Mouse (Mus musculus): ENCODE results near the gene Dnajc11. TPM values are rescaled to one million over a fixed set of nuclear protein-coding genes. Genes with fewer than 3 reads are reported as not detected.
A peak's percentile ranks its signal among the peaks of the same experiment; 100 is the strongest.

The Dnajc11 gene
- 10 to 100 TPM; 61.3 to 76.2 (median 66.3) TPM for total RNA-seq (2022)

- DNase-seq (ENCODE audit: low spot score in 2 of 2): peak; percentile 86 to 91
These were observed at the start of gene Dnajc11 for GRCm38 (mm10) chr4:151933505-151934214. TSS of gene Dnajc11 (plus strand) at chr4:151933691.

GRCm38 (mm10) chr4:151893241-151893640 is 40.2 kb upstream of the Dnajc11 start:
- no peak for DNase-seq (ENCODE audit: low spot score in 2 of 2)

GRCm38 (mm10) chr4:151894926-151895325 is 38.6 kb upstream of the Dnajc11 start:
- no peak for DNase-seq (ENCODE audit: low spot score in 2 of 2)

- DNase-seq (ENCODE audit: low spot score in 2 of 2): no peak
These were observed 37.9 kb upstream of the Dnajc11 start for GRCm38 (mm10) chr4:151895624-151896023.

GRCm38 (mm10) chr4:151897069-151897617 is 36.3 kb upstream of the Dnajc11 start:
- DNase-seq (ENCODE audit: low spot score in 2 of 2): no peak

- DNase-seq (ENCODE audit: low spot score in 2 of 2): no peak
These were observed 34.8 kb upstream of the Dnajc11 start for GRCm38 (mm10) chr4:151898600-151899245.

- DNase-seq (ENCODE audit: low spot score in 2 of 2): no peak
These were observed 33.6 kb upstream of the Dnajc11 start for GRCm38 (mm10) chr4:151899707-151900384.

GRCm38 (mm10) chr4:151900735-151901134 is 32.8 kb upstream of the Dnajc11 start:
- DNase-seq (ENCODE audit: low spot score in 2 of 2): no peak

- DNase-seq (ENCODE audit: low spot score in 2 of 2): no peak
These were observed 32.1 kb upstream of the Dnajc11 start for GRCm38 (mm10) chr4:151901422-151901821.

GRCm38 (mm10) chr4:151902046-151902688 is 31.3 kb upstream of the Dnajc11 start:
- no peak for DNase-seq (ENCODE audit: low spot score in 2 of 2)

GRCm38 (mm10) chr4:151902689-151903241 is 30.7 kb upstream of the Dnajc11 start:
- no peak for DNase-seq (ENCODE audit: low spot score in 2 of 2)

- no peak for DNase-seq (ENCODE audit: low spot score in 2 of 2)
These were observed 29.4 kb upstream of the Dnajc11 start for GRCm38 (mm10) chr4:151904098-151904497.

- no peak for DNase-seq (ENCODE audit: low spot score in 2 of 2)
These were observed 27.9 kb upstream of the Dnajc11 start for GRCm38 (mm10) chr4:151905621-151906020.

- no peak for DNase-seq (ENCODE audit: low spot score in 2 of 2)
These were observed 25.7 kb upstream of the Dnajc11 start for GRCm38 (mm10) chr4:151907577-151908343.

- no peak for DNase-seq (ENCODE audit: low spot score in 2 of 2)
These were observed 24.7 kb upstream of the Dnajc11 start for GRCm38 (mm10) chr4:151908809-151909208.

GRCm38 (mm10) chr4:151916271-151916670 is 17.2 kb upstream of the Dnajc11 start:
- DNase-seq (ENCODE audit: low spot score in 2 of 2): no peak

- no peak for DNase-seq (ENCODE audit: low spot score in 2 of 2)
These were observed 14.2 kb upstream of the Dnajc11 start for GRCm38 (mm10) chr4:151919135-151919840.

GRCm38 (mm10) chr4:151919900-151920643 is 13.4 kb upstream of the Dnajc11 start:
- peak in 1 of 2 experiments; percentile 40 for DNase-seq (ENCODE audit: low spot score in 2 of 2)

GRCm38 (mm10) chr4:151922124-151922523 is 11.4 kb upstream of the Dnajc11 start:
- no peak for DNase-seq (ENCODE audit: low spot score in 2 of 2)
